Mouse (Mus musculus) hindbrain, postnatal 0 days (tissue): ENCODE measurements at regions not wholly inside any gene's neighbourhood (a gene's known extent, or its start where the extent isn't known, plus 50 kb on each side); places are given as distances from the start of the nearest gene placed in this dataset.

Source experiments
- ATAC-seq: fragments of 200-750 bp; cut with Nextera tagmentation; 2 replicates; pipeline ENCODE4 v1.8.0; 2017; ENCODE audit warnings: mild to moderate bottlenecking, moderate TSS enrichment, moderate library complexity
- DNase-seq: peaks from one replicate; pipeline ENCODE4 v3.0.0-alpha.2; 2015; ENCODE audit warnings: low spot score
- H3K27ac ChIP-seq: fragments of 300-500 bp; sonication (generic); 2 replicates; pipeline ENCODE4 v1.5.1; 2014; ENCODE audit warnings: mild to moderate bottlenecking
- H3K27me3 ChIP-seq: fragments of 300-500 bp; sonication (generic); 2 replicates; pipeline ENCODE4 v1.6.1; 2014; ENCODE audit warnings: low read length, mixed read lengths; ENCODE audit not compliant: insufficient read depth
- H3K36me3 ChIP-seq: fragments of 300-500 bp; sonication (generic); 2 replicates; pipeline ENCODE4 v1.6.1; 2014; ENCODE audit warnings: low read length, mixed read lengths; ENCODE audit not compliant: insufficient read depth
- H3K4me1 ChIP-seq: fragments of 300-500 bp; sonication (generic); 2 replicates; pipeline ENCODE4 v1.6.1; 2014; ENCODE audit warnings: antibody characterized with exemption, low read length, mixed read lengths; ENCODE audit not compliant: insufficient read depth
- H3K4me2 ChIP-seq: fragments of 300-500 bp; sonication (generic); 2 replicates; pipeline ENCODE4 v1.6.1; 2014; ENCODE audit warnings: low read depth, mild to moderate bottlenecking, low read length, moderate library complexity, mixed read lengths
- H3K4me3 ChIP-seq: fragments of 300-500 bp; sonication (generic); 2 replicates; pipeline ENCODE4 v1.5.1; 2014; ENCODE audit warnings: low read length
- H3K9ac ChIP-seq: fragments of 300-500 bp; sonication (generic); replicated peaks from 2 replicates; pipeline ENCODE4 v1.6.1; 2014; ENCODE audit warnings: mild to moderate bottlenecking, low read length, moderate library complexity, mixed read lengths
- H3K9me3 ChIP-seq: fragments of 300-500 bp; sonication (generic); 2 replicates; pipeline ENCODE4 v1.6.1; 2016; ENCODE audit warnings: low read length, mixed read lengths
- CTCF ChIP-seq: IDR thresholded peaks from 2 replicates; pipeline ENCODE4 v1.5.1; 2016; ENCODE audit warnings: antibody characterized with exemption, control low read depth, low read depth
- WGBS: fragments of 180-500 bp; shearing (Covaris S2); extraction: QIAGEN DNeasy Blood & Tissue Kit; methylation state at CpG from one replicate; pipeline ENCODE4 v1.1.7; 2014; 5-methylcytosine and 5-hydroxymethylcytosine counted together

GRCm38 (mm10) chr6:24384193-24384888, 130.5 kb downstream of the Iqub start:
- ATAC-seq (no peak), DNase-seq (no peak)
- TF ChIP-seq CTCF = peak; percentile 35
- Histone ChIP-seq H3K4me3 (no peak overlapping the region), H3K9ac (no peak overlapping the region), H3K4me2 (no peak overlapping the region), H3K27me3 (no peaks in the 10 kb centered on the region), H3K4me1 (no peaks in the 10 kb centered on the region), H3K36me3 (no peaks in the 10 kb centered on the region), H3K9me3 (no peaks in the 10 kb centered on the region), H3K27ac (no peak overlapping the region)
- WGBS = 85% methylated on average over 11 of the region's 11 CpGs

GRCm38 (mm10) chr6:24379859-24380258, 135.0 kb downstream of the Iqub start:
- Histone ChIP-seq H3K27ac (no peak overlapping the region), H3K9ac (no peak overlapping the region), H3K4me1 (no peaks in the 10 kb centered on the region), H3K27me3 (no peaks in the 10 kb centered on the region), H3K9me3 (no peaks in the 10 kb centered on the region), H3K4me3 (no peak overlapping the region), H3K36me3 (no peaks in the 10 kb centered on the region), H3K4me2 (no peak overlapping the region)
- DNase-seq (no peak), ATAC-seq (no peak)
- WGBS = 80% methylated on average over 2 of the region's 2 CpGs
- no peak for TF ChIP-seq CTCF

- Histone ChIP-seq H3K36me3 (no peaks in the 10 kb centered on the region), H3K9me3 (no peaks in the 10 kb centered on the region), H3K27me3 (no peaks in the 10 kb centered on the region), H3K4me2 (no peak overlapping the region), H3K4me1 (no peaks in the 10 kb centered on the region), H3K27ac (no peak overlapping the region), H3K9ac (no peak overlapping the region), H3K4me3 (no peak overlapping the region)
- 62% methylated on average over 4 of the region's 4 CpGs for WGBS
- no peak for TF ChIP-seq CTCF
- ATAC-seq = no peak
- DNase-seq = no peak
Observed at GRCm38 (mm10) chr6:24376728-24377127, 138.1 kb downstream of the Iqub start.

GRCm38 (mm10) chr6:24373161-24373560, 141.7 kb downstream of the Iqub start:
- no peak overlapping the region for H3K4me2 ChIP-seq
- WGBS = 89% methylated on average over 6 of the region's 6 CpGs
- no peak overlapping the region for H3K27ac ChIP-seq
- H3K4me1 ChIP-seq = no peaks in the 10 kb centered on the region
- DNase-seq = no peak
- H3K27me3 ChIP-seq = no peaks in the 10 kb centered on the region
- H3K4me3 ChIP-seq = no peak overlapping the region
- ATAC-seq = no peak
- H3K9ac ChIP-seq = no peak overlapping the region
- H3K9me3 ChIP-seq = no peaks in the 10 kb centered on the region
- no peaks in the 10 kb centered on the region for H3K36me3 ChIP-seq
- TF ChIP-seq CTCF = no peak

GRCm38 (mm10) chr6:24371680-24372079, 143.2 kb downstream of the Iqub start:
- Histone ChIP-seq H3K4me1 (no peaks in the 10 kb centered on the region), H3K27ac (no peak overlapping the region), H3K9me3 (no peaks in the 10 kb centered on the region), H3K9ac (no peak overlapping the region), H3K4me3 (no peak overlapping the region), H3K4me2 (no peak overlapping the region), H3K36me3 (no peaks in the 10 kb centered on the region), H3K27me3 (no peaks in the 10 kb centered on the region)
- WGBS = 81% methylated on average over 1 of the region's 1 CpGs
- ATAC-seq (no peak), DNase-seq (no peak)
- TF ChIP-seq CTCF = no peak

GRCm38 (mm10) chr6:24350882-24351281, 164.0 kb downstream of the Iqub start:
- peak; percentile 95 for ATAC-seq
- 11% methylated on average over 5 of the region's 5 CpGs for WGBS

DNA sequence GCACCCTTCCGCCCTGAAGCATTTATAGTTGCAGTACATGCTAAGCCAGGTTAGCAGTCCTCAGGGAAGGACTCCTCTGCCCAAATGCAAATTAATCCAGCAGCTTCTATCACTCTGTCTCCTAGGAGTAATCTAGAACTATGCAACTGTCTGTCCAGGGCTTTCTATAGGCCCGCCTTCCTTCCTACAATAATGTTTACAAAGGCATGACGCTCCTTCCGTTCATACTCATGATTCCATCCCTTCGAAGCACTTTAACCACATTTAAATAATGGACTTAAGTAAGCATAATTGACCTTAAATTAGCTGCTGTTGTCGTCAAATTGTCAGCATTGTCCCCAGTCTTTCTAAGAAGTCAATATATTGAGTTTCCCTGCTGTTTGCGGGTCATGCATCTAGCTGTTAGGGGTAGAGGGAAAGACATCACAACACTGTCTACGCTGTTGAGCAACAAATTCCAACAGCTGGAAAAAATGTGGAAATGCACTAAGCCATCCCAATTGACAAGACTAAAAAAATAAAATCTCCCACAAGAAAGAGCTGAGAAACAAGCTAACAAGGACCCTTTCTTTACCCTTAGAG, 166.3 kb downstream of the Iqub start:
- no peaks in the 10 kb centered on the region for H3K9me3 ChIP-seq
- H3K9ac ChIP-seq = no peak overlapping the region
- H3K4me2 ChIP-seq = peak overlapping the region; percentile 16; the same call in 1 of the 2 replicates
- no peaks in the 10 kb centered on the region for H3K27me3 ChIP-seq
- no peaks in the 10 kb centered on the region for H3K36me3 ChIP-seq
- ATAC-seq (no peak), DNase-seq (no peak)
- no peak overlapping the region for H3K27ac ChIP-seq
- WGBS = 42% methylated on average over 8 of the region's 8 CpGs
- no peak for TF ChIP-seq CTCF
- 0 out of 2 replicates have a peak overlapping the region, but pooled peaks have one; percentile 1 for H3K4me3 ChIP-seq
- H3K4me1 ChIP-seq = no peaks in the 10 kb centered on the region

More at GRCm38 (mm10) chr6:24350882-24351281, 164.0 kb downstream of the Iqub start:
- no peaks in the 10 kb centered on the region for H3K4me1 ChIP-seq
- no peak overlapping the region for H3K9ac ChIP-seq
- no peaks in the 10 kb centered on the region for H3K36me3 ChIP-seq
- no peak overlapping the region for H3K4me2 ChIP-seq
- no peaks in the 10 kb centered on the region for H3K27me3 ChIP-seq
- no peak overlapping the region for H3K27ac ChIP-seq
- peak; percentile 91 for TF ChIP-seq CTCF
- DNase-seq = peak; percentile 82
- H3K9me3 ChIP-seq = no peaks in the 10 kb centered on the region
- no peak overlapping the region for H3K4me3 ChIP-seq
